Comparison of ENCODE assay signal across 10 mouse cellular contexts in genomic region chr7:109579585-109580307, GRCm38 (mm10).
DNase-seq lines count a peak whose midpoint lies in the region; ATAC-seq and TF ChIP-seq lines count a peak whose summit lies in the region.
"Had no signal": no experiment of that assay in that cellular context is flagged by ENCODE, and none has a peak within 500 bp of the region (broad histone marks: within the 10 kb centered on the region; RNA-seq: fewer than 3 reads in every experiment).

No protein-coding gene starts in this region.

- no peak for DNase-seq in limb, embryonic 10.5 days (ENCODE audit: low spot score)
- DNase-seq in hindbrain, postnatal 0 days (ENCODE audit: low spot score) = peak; percentile 11
- DNase-seq in layer of hippocampus, adult 9-10 months (ENCODE audit: low spot score) = no peak
- no peak for DNase-seq in ovary, postnatal 14 days (ENCODE audit: low spot score)
- DNase-seq in right cerebral cortex, postnatal 4 days = no peak
- DNase-seq: kidney, adult 18-20 months had no signal

- TF ChIP-seq CTCF in hindbrain, postnatal 0 days (IDR thresholded peaks at IDR 0.05; ENCODE audit: low read depth) = no peak

- H3K4me2 ChIP-seq in limb, embryonic 12.5 days = no peak overlapping the region
- H3K4me2 ChIP-seq in embryonic facial prominence, embryonic 13.5 days = no peak overlapping the region
- no peak overlapping the region for H3K4me2 ChIP-seq in hindbrain, postnatal 0 days (ENCODE audit: low read depth, low read length)
- no peak overlapping the region for H3K4me2 ChIP-seq in neural tube, embryonic 14.5 days (ENCODE audit: low read depth, low read length)

- no peak for ATAC-seq in limb, embryonic 12.5 days (ENCODE audit: insufficient number of reproducible peaks, insufficient read depth, low FRiP score, low TSS enrichment, low read depth)
- no peak for ATAC-seq in embryonic facial prominence, embryonic 13.5 days (ENCODE audit: insufficient number of reproducible peaks, insufficient read depth, low FRiP score, low TSS enrichment, low read depth)
- ATAC-seq in hindbrain, postnatal 0 days = peak; percentile 55; the same call in 1 of the 2 replicates
- ATAC-seq in neural tube, embryonic 14.5 days (ENCODE audit: low read depth) = peak; percentile 92

- H3K4me3 ChIP-seq in limb, embryonic 12.5 days (replicated peaks) = no peak overlapping the region
- H3K4me3 ChIP-seq in limb, embryonic 10.5 days = no peak overlapping the region
- no peak overlapping the region for H3K4me3 ChIP-seq in embryonic facial prominence, embryonic 13.5 days
- no peak overlapping the region for H3K4me3 ChIP-seq in hindbrain, postnatal 0 days (ENCODE audit: low read length)
- no peak overlapping the region for H3K4me3 ChIP-seq in neural tube, embryonic 14.5 days (ENCODE audit: low read depth, low read length)

- no peaks in the 10 kb centered on the region for H3K9me3 ChIP-seq in limb, embryonic 12.5 days
- H3K9me3 ChIP-seq in limb, embryonic 10.5 days (replicated peaks) = no peaks in the 10 kb centered on the region
- H3K9me3 ChIP-seq in embryonic facial prominence, embryonic 13.5 days = no peaks in the 10 kb centered on the region
- H3K9me3 ChIP-seq in hindbrain, postnatal 0 days (ENCODE audit: low read length) = no peaks in the 10 kb centered on the region
- no peaks in the 10 kb centered on the region for H3K9me3 ChIP-seq in neural tube, embryonic 14.5 days (ENCODE audit: control insufficient read depth, low read length)
- H3K9me3 ChIP-seq: G1E had no signal

- 0 out of 2 replicates have a peak, but pooled peaks cover 3% of the 10 kb centered on the region for H3K36me3 ChIP-seq in limb, embryonic 12.5 days
- no peaks in the 10 kb centered on the region for H3K36me3 ChIP-seq in limb, embryonic 10.5 days
- no peaks in the 10 kb centered on the region for H3K36me3 ChIP-seq in embryonic facial prominence, embryonic 13.5 days
- no peaks in the 10 kb centered on the region for H3K36me3 ChIP-seq in hindbrain, postnatal 0 days (ENCODE audit: insufficient read depth, low read length)
- H3K36me3 ChIP-seq in neural tube, embryonic 14.5 days (ENCODE audit: control insufficient read depth, insufficient read depth, low read length) = no peaks in the 10 kb centered on the region
- H3K36me3 ChIP-seq: G1E had no signal

- 79% methylated on average over 6 of the region's 6 CpGs for WGBS in limb, embryonic 12.5 days
- 83% methylated on average over 6 of the region's 6 CpGs for WGBS in limb, embryonic 10.5 days
- WGBS in embryonic facial prominence, embryonic 13.5 days = 44% methylated on average over 6 of the region's 6 CpGs
- WGBS in hindbrain, postnatal 0 days = 36% methylated on average over 6 of the region's 6 CpGs
- WGBS in neural tube, embryonic 14.5 days = 10% methylated on average over 6 of the region's 6 CpGs

- H3K27ac ChIP-seq in limb, embryonic 12.5 days = peak overlapping the region; percentile 45; the same call in 1 of the 2 replicates
- H3K27ac ChIP-seq in limb, embryonic 10.5 days = no peak overlapping the region
- peak overlapping the region; percentile 74 for H3K27ac ChIP-seq in embryonic facial prominence, embryonic 13.5 days
- H3K27ac ChIP-seq in hindbrain, postnatal 0 days = no peak overlapping the region
- peak overlapping the region; percentile 45 for H3K27ac ChIP-seq in neural tube, embryonic 14.5 days (ENCODE audit: low read depth, low read length)

- H3K27me3 ChIP-seq in limb, embryonic 12.5 days = no peaks in the 10 kb centered on the region
- H3K27me3 ChIP-seq in limb, embryonic 10.5 days (ENCODE audit: low read depth, poor library complexity, severe bottlenecking) = no peaks in the 10 kb centered on the region
- no peaks in the 10 kb centered on the region for H3K27me3 ChIP-seq in embryonic facial prominence, embryonic 13.5 days
- no peaks in the 10 kb centered on the region for H3K27me3 ChIP-seq in hindbrain, postnatal 0 days (ENCODE audit: insufficient read depth, low read length)
- no peaks in the 10 kb centered on the region for H3K27me3 ChIP-seq in neural tube, embryonic 14.5 days (ENCODE audit: control insufficient read depth, insufficient read depth, low read length)

- H3K4me1 ChIP-seq in limb, embryonic 12.5 days (replicated peaks) = peaks cover 17% of the 10 kb centered on the region
- peaks cover 19% of the 10 kb centered on the region for H3K4me1 ChIP-seq in limb, embryonic 10.5 days
- H3K4me1 ChIP-seq in embryonic facial prominence, embryonic 13.5 days = peaks cover 54% of the 10 kb centered on the region
- H3K4me1 ChIP-seq in hindbrain, postnatal 0 days (ENCODE audit: insufficient read depth, low read length) = peaks cover 15% of the 10 kb centered on the region
- 0 out of 2 replicates have a peak, but pooled peaks cover 8% of the 10 kb centered on the region for H3K4me1 ChIP-seq in neural tube, embryonic 14.5 days (ENCODE audit: control insufficient read depth, insufficient read depth, low read length)

- H3K9ac ChIP-seq in limb, embryonic 12.5 days (replicated peaks) = no peak overlapping the region
- no peak overlapping the region for H3K9ac ChIP-seq in embryonic facial prominence, embryonic 13.5 days
- no peak overlapping the region for H3K9ac ChIP-seq in hindbrain, postnatal 0 days (replicated peaks; ENCODE audit: low read length)
- no peak overlapping the region for H3K9ac ChIP-seq in neural tube, embryonic 14.5 days (replicated peaks; ENCODE audit: low read depth, low read length)

Comparison
In these comparisons a context has a peak if more than half of its experiments do, and no peak if none do; other contexts are left out.
1. H3K27ac ChIP-seq: peak in limb, embryonic 12.5 days (single experiment), embryonic facial prominence, embryonic 13.5 days (single experiment) and neural tube, embryonic 14.5 days (single experiment); none in limb, embryonic 10.5 days (single experiment) and hindbrain, postnatal 0 days (single experiment).
2. ATAC-seq: peak in hindbrain, postnatal 0 days (single experiment) and neural tube, embryonic 14.5 days (single experiment); none in limb, embryonic 12.5 days (single experiment) and embryonic facial prominence, embryonic 13.5 days (single experiment).